ENCODE assay signal across 9 mouse cellular contexts in the genomic region with DNA sequence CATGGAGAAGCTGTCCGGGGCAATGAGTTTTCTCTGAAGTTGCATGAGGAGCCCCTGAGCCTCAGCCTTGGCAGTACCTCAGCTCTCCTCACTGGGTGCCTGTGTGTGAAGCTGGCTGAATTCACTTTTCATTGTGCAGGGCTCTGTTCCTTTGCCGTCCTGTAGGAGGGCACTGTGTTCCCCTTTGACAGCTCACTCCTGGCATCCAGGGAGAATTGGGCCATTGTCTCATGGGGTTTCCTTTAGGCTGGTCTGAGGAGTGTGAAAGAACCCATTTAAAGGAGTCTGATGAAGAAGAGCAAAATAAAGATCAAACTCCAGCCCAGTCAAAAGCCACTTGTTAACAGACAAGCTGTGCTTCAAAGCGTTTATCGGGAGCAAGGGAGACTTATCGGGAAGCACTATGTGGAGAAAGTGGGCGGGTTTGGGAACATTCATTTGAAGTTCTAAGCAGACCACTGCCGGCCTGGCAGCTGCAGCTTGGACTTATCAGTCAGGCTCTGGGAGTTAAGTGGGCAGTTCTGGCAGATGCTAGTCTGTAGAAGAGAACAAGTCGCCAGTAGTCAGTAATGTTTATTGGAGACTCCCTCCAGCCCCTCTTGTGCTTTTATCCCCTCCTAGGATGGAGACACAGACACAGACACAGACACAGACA. TPM values are rescaled to one million over a fixed set of nuclear protein-coding genes. Genes with fewer than 3 reads are reported as not detected.
A peak's percentile ranks its signal among the peaks of the same experiment; 100 is the strongest.
DNase-seq lines count a peak whose midpoint lies in the region; ATAC-seq and TF ChIP-seq lines count a peak whose summit lies in the region.
"Had no signal": no experiment of that assay in that cellular context is flagged by ENCODE, and none has a peak within 500 bp of the region (broad histone marks: within the 10 kb centered on the region; RNA-seq: fewer than 3 reads in every experiment).

No protein-coding gene starts in this region.

- H3K4me2 ChIP-seq in intestine, postnatal 0 days (replicated peaks; ENCODE audit: low read depth) = no peak overlapping the region
- no peak overlapping the region for H3K4me2 ChIP-seq in intestine, embryonic 15.5 days (replicated peaks)
- H3K4me2 ChIP-seq in forebrain, embryonic 11.5 days (ENCODE audit: low read depth, low read length, severe bottlenecking) = no peak overlapping the region
- H3K4me2 ChIP-seq in midbrain, embryonic 12.5 days (replicated peaks) = no peak overlapping the region
- H3K4me2 ChIP-seq: liver, embryonic 12.5 days had no signal

- no peaks in the 10 kb centered on the region for H3K36me3 ChIP-seq in intestine, postnatal 0 days (ENCODE audit: control insufficient read depth, insufficient read depth)
- H3K36me3 ChIP-seq in intestine, embryonic 15.5 days = no peaks in the 10 kb centered on the region
- H3K36me3 ChIP-seq in forebrain, embryonic 11.5 days (ENCODE audit: control insufficient read depth, insufficient read depth, low read length) = no peaks in the 10 kb centered on the region
- no peaks in the 10 kb centered on the region for H3K36me3 ChIP-seq in midbrain, embryonic 12.5 days
- H3K36me3 ChIP-seq: liver, embryonic 12.5 days had no signal

- WGBS in intestine, postnatal 0 days = 23% methylated on average over 8 of the region's 8 CpGs
- WGBS in intestine, embryonic 15.5 days = 18% methylated on average over 8 of the region's 8 CpGs
- WGBS in forebrain, embryonic 11.5 days = 25% methylated on average over 8 of the region's 8 CpGs
- 18% methylated on average over 8 of the region's 8 CpGs for WGBS in midbrain, embryonic 12.5 days

- DNase-seq in brain, adult 2 months (ENCODE audit: low read depth, low spot score) = peak; percentile 25
- no peak for DNase-seq in forebrain, embryonic 11.5 days (ENCODE audit: low spot score)
- no peak for DNase-seq in thymus, postnatal 4 days
- DNase-seq in B cell, adult 2 months = no peak
- no peak for DNase-seq in adipocyte (ENCODE audit: low spot score)

- 0 out of 2 replicates have a peak, but pooled peaks have one; percentile 8 for TF ChIP-seq CTCF in intestine, postnatal 0 days (IDR thresholded peaks at IDR 0.05; ENCODE audit: low read depth)

- H3K9me3 ChIP-seq in intestine, postnatal 0 days (ENCODE audit: control insufficient read depth) = no peaks in the 10 kb centered on the region
- H3K9me3 ChIP-seq in intestine, embryonic 15.5 days = no peaks in the 10 kb centered on the region
- no peaks in the 10 kb centered on the region for H3K9me3 ChIP-seq in forebrain, embryonic 11.5 days (ENCODE audit: control insufficient read depth, low read length)
- no peaks in the 10 kb centered on the region for H3K9me3 ChIP-seq in midbrain, embryonic 12.5 days
- H3K9me3 ChIP-seq: liver, embryonic 12.5 days had no signal

- H3K27me3 ChIP-seq in intestine, postnatal 0 days (replicated peaks; ENCODE audit: control insufficient read depth, insufficient read depth, low read length) = no peaks in the 10 kb centered on the region
- no peaks in the 10 kb centered on the region for H3K27me3 ChIP-seq in intestine, embryonic 15.5 days (replicated peaks)
- no peaks in the 10 kb centered on the region for H3K27me3 ChIP-seq in forebrain, embryonic 11.5 days (ENCODE audit: control insufficient read depth, insufficient read depth, low read length)
- no peaks in the 10 kb centered on the region for H3K27me3 ChIP-seq in midbrain, embryonic 12.5 days
- H3K27me3 ChIP-seq: liver, embryonic 12.5 days had no signal

- H3K9ac ChIP-seq in intestine, postnatal 0 days (ENCODE audit: low read depth, low read length) = no peak overlapping the region
- H3K9ac ChIP-seq in intestine, embryonic 15.5 days = no peak overlapping the region
- H3K9ac ChIP-seq in forebrain, embryonic 11.5 days (ENCODE audit: low read length) = no peak overlapping the region
- no peak overlapping the region for H3K9ac ChIP-seq in midbrain, embryonic 12.5 days (replicated peaks)
- H3K9ac ChIP-seq: liver, embryonic 12.5 days had no signal

- no peak overlapping the region for H3K27ac ChIP-seq in intestine, postnatal 0 days (ENCODE audit: low read depth, low read length)
- H3K27ac ChIP-seq in intestine, embryonic 15.5 days = no peak overlapping the region
- no peak overlapping the region for H3K27ac ChIP-seq in forebrain, embryonic 11.5 days (ENCODE audit: low read depth, low read length)
- no peak overlapping the region for H3K27ac ChIP-seq in midbrain, embryonic 12.5 days (replicated peaks)
- H3K27ac ChIP-seq: liver, embryonic 12.5 days had no signal

- H3K4me1 ChIP-seq in intestine, postnatal 0 days (replicated peaks; ENCODE audit: control insufficient read depth, insufficient read depth, low read length) = no peaks in the 10 kb centered on the region
- 0 out of 2 replicates have a peak, but pooled peaks cover 2% of the 10 kb centered on the region for H3K4me1 ChIP-seq in intestine, embryonic 15.5 days (replicated peaks)
- 0 out of 2 replicates have a peak, but pooled peaks cover 7% of the 10 kb centered on the region for H3K4me1 ChIP-seq in forebrain, embryonic 11.5 days (replicated peaks; ENCODE audit: control insufficient read depth, insufficient read depth, low read length)
- H3K4me1 ChIP-seq in midbrain, embryonic 12.5 days = peaks cover 17% of the 10 kb centered on the region; the same call in 1 of the 2 replicates
- H3K4me1 ChIP-seq: liver, embryonic 12.5 days had no signal

- ATAC-seq in intestine, postnatal 0 days = no peak
- no peak for ATAC-seq in intestine, embryonic 15.5 days
- ATAC-seq in forebrain, embryonic 11.5 days (replicated peaks; ENCODE audit: low FRiP score) = peak; percentile 71; the same call in 1 of the 2 replicates
- peak; percentile 72 for ATAC-seq in midbrain, embryonic 12.5 days (ENCODE audit: low FRiP score, low read depth)
- ATAC-seq: liver, embryonic 12.5 days had no signal

- no peak overlapping the region for H3K4me3 ChIP-seq in intestine, postnatal 0 days (ENCODE audit: low read depth, low read length)
- no peak overlapping the region for H3K4me3 ChIP-seq in intestine, embryonic 15.5 days (replicated peaks)
- H3K4me3 ChIP-seq in forebrain, embryonic 11.5 days (ENCODE audit: low read depth, low read length) = no peak overlapping the region
- H3K4me3 ChIP-seq in midbrain, embryonic 12.5 days = no peak overlapping the region
- H3K4me3 ChIP-seq: liver, embryonic 12.5 days had no signal

RNA-seq across cellular contexts. Expression of a gene that starts 40.2 kb away (rescaled TPM):
- polyA plus RNA-seq in intestine, postnatal 0 days (2015; fragmentation: Nextera tagmentation; extraction: Ambion mirVana) = 1.3 TPM in 2 replicates
- polyA plus RNA-seq in intestine, embryonic 15.5 days (2015; fragmentation: Nextera tagmentation; extraction: Ambion mirVana) = 2.8 and 3.1 TPM in 2 replicates
- polyA plus RNA-seq in forebrain, embryonic 11.5 days (2014; fragmentation: Nextera tagmentation; extraction: Ambion mirVana) = 9.0 and 10.0 TPM in 2 replicates
- polyA plus RNA-seq in midbrain, embryonic 12.5 days (2016; fragmentation: Nextera tagmentation; extraction: Ambion mirVana) = 18.9 and 19.4 TPM in 2 replicates

Comparison
In these comparisons a context has a peak if more than half of its experiments do, and no peak if none do; other contexts are left out.
1. ATAC-seq: peak in forebrain, embryonic 11.5 days (single experiment) and midbrain, embryonic 12.5 days (single experiment); none in intestine, postnatal 0 days (single experiment) and intestine, embryonic 15.5 days (single experiment).